Mouse (Mus musculus) midbrain, embryonic 13.5 days (tissue): Measurements from ENCODE around the gene Pgls. TPM values are rescaled to one million over a fixed set of nuclear protein-coding genes. Genes with fewer than 3 reads are reported as not detected.

Experiments used
- ATAC-seq: fragments of 200-750 bp; cut with Nextera tagmentation; 2 replicates; pipeline ENCODE4 v1.8.0; 2017; ENCODE audit warnings: mild to moderate bottlenecking, moderate TSS enrichment, moderate library complexity
- H3K27ac ChIP-seq: fragments of 300-500 bp; sonication (generic); 2 replicates; pipeline ENCODE4 v1.5.1; 2015; ENCODE audit warnings: inconsistent platforms, mild to moderate bottlenecking, moderate library complexity
- H3K27me3 ChIP-seq: fragments of 300-500 bp; sonication (generic); 2 replicates; pipeline ENCODE4 v1.6.1; 2015; ENCODE audit warnings: mild to moderate bottlenecking, inconsistent platforms
- H3K36me3 ChIP-seq: fragments of 300-500 bp; sonication (generic); 2 replicates; pipeline ENCODE4 v1.6.1; 2015; ENCODE audit warnings: mild to moderate bottlenecking, inconsistent platforms
- H3K4me1 ChIP-seq: fragments of 300-500 bp; sonication (generic); replicated peaks from 2 replicates; pipeline ENCODE4 v1.6.1; 2015; ENCODE audit warnings: inconsistent platforms
- H3K4me2 ChIP-seq: fragments of 300-500 bp; sonication (generic); replicated peaks from 2 replicates; pipeline ENCODE4 v1.6.1; 2015; ENCODE audit warnings: moderate library complexity, mild to moderate bottlenecking, inconsistent platforms
- H3K4me3 ChIP-seq: fragments of 300-500 bp; sonication (generic); replicated peaks from 2 replicates; pipeline ENCODE4 v1.5.1; 2015; ENCODE audit warnings: mild to moderate bottlenecking, inconsistent platforms
- H3K9ac ChIP-seq: fragments of 300-500 bp; sonication (generic); replicated peaks from 2 replicates; pipeline ENCODE4 v1.6.1; 2015; ENCODE audit warnings: mild to moderate bottlenecking, inconsistent platforms
- H3K9me3 ChIP-seq: fragments of 300-500 bp; sonication (generic); 2 replicates; pipeline ENCODE4 v1.6.1; 2016; ENCODE audit warnings: mild to moderate bottlenecking, inconsistent platforms
- WGBS: fragments of 180-500 bp; shearing (Covaris S2); methylation state at CpG from one replicate; pipeline ENCODE4 v1.1.7; 2015; 5-methylcytosine and 5-hydroxymethylcytosine counted together
- polyA plus RNA-seq: library from polyadenylated mRNA; unstranded; fragments of >200 nt; fragmentation: Nextera tagmentation; extraction: Ambion mirVana; gene quantifications from 2 replicates; pipeline ENCODE4 v1.2.1, GENCODE M21; 2015

Pgls gene
- 201 and 208 TPM in 2 replicates for polyA plus RNA-seq

GRCm38 (mm10) chr8:71591471-71592373 is at the start of gene Pgls:
Gene Pgls, plus strand, starts transcription at chr8:71592176.
- H3K36me3 ChIP-seq, result peaks cover 17% of the 10 kb centered on the region
- peak; percentile 90 for ATAC-seq
- H3K4me3 ChIP-seq, result peak within 1 kb of the TSS; percentile 75
- H3K4me2 ChIP-seq, result peak within 1 kb of the TSS; percentile 94
- peak within 1 kb of the TSS; percentile 96 for H3K9ac ChIP-seq
- peaks cover 41% of the 10 kb centered on the region for H3K4me1 ChIP-seq
- no peaks in the 10 kb centered on the region for H3K9me3 ChIP-seq
- WGBS, result under 1% methylated on average over 66 of the region's 71 CpGs
- peak within 1 kb of the TSS; percentile 98 for H3K27ac ChIP-seq
- no peaks in the 10 kb centered on the region for H3K27me3 ChIP-seq

GRCm38 (mm10) chr8:71542632-71543343 is 49.2 kb upstream of the Pgls start, which contains the start of gene Mvb12a:
Gene Mvb12a, plus strand, starts transcription at chr8:71542922.
- peak within 1 kb of the TSS; percentile 85 for H3K9ac ChIP-seq
- ATAC-seq, result peak; percentile 96
- H3K4me3 ChIP-seq, result peak within 1 kb of the TSS; percentile 82
- H3K27me3 ChIP-seq, result peaks cover 15% of the 10 kb centered on the region
- peak within 1 kb of the TSS; percentile 52; the same call in 1 of the 2 replicates for H3K27ac ChIP-seq
- peaks cover 25% of the 10 kb centered on the region for H3K36me3 ChIP-seq
- H3K4me2 ChIP-seq, result peak within 1 kb of the TSS; percentile 89
- H3K9me3 ChIP-seq, result no peaks in the 10 kb centered on the region
- peaks cover 13% of the 10 kb centered on the region for H3K4me1 ChIP-seq
- under 1% methylated on average over 55 of the region's 55 CpGs for WGBS

- Histone ChIP-seq H3K4me1 (peaks cover 12% of the 10 kb centered on the region), H3K9ac (peak overlapping the region; percentile 85), H3K36me3 (peaks cover 34% of the 10 kb centered on the region), H3K4me3 (peak overlapping the region; percentile 82), H3K27ac (no peak overlapping the region), H3K9me3 (no peaks in the 10 kb centered on the region), H3K27me3 (peaks cover 8% of the 10 kb centered on the region), H3K4me2 (peak overlapping the region; percentile 89)
- 89% methylated on average over 9 of the region's 9 CpGs for WGBS
- ATAC-seq, result no peak
Observed at GRCm38 (mm10) chr8:71543755-71544154, 48.2 kb upstream of the Pgls start.

- H3K36me3 ChIP-seq, result peaks cover 35% of the 10 kb centered on the region
- H3K27me3 ChIP-seq, result peaks cover under 1% of the 10 kb centered on the region; the same call in 1 of the 2 replicates
- H3K4me1 ChIP-seq, result peaks cover 12% of the 10 kb centered on the region
- H3K4me3 ChIP-seq, result no peak overlapping the region
- no peak overlapping the region for H3K9ac ChIP-seq
- 92% methylated on average over 11 of the region's 11 CpGs for WGBS
- no peak for ATAC-seq
- H3K27ac ChIP-seq, result no peak overlapping the region
- no peaks in the 10 kb centered on the region for H3K9me3 ChIP-seq
- no peak overlapping the region for H3K4me2 ChIP-seq
Observed at GRCm38 (mm10) chr8:71545053-71545452, 46.9 kb upstream of the Pgls start.

GRCm38 (mm10) chr8:71547590-71547989 is 44.4 kb upstream of the Pgls start:
- WGBS, result 87% methylated on average over 7 of the region's 7 CpGs
- peaks cover 12% of the 10 kb centered on the region for H3K4me1 ChIP-seq
- H3K4me2 ChIP-seq, result no peak overlapping the region
- H3K9me3 ChIP-seq, result no peaks in the 10 kb centered on the region
- peaks cover 35% of the 10 kb centered on the region for H3K36me3 ChIP-seq
- no peak for ATAC-seq
- H3K9ac ChIP-seq, result no peak overlapping the region
- no peaks in the 10 kb centered on the region for H3K27me3 ChIP-seq
- H3K27ac ChIP-seq, result no peak overlapping the region
- no peak overlapping the region for H3K4me3 ChIP-seq

GRCm38 (mm10) chr8:71550754-71551153 is 41.2 kb upstream of the Pgls start:
- Histone ChIP-seq H3K9ac (no peak overlapping the region), H3K27ac (no peak overlapping the region), H3K4me1 (no peaks in the 10 kb centered on the region), H3K36me3 (peaks cover 27% of the 10 kb centered on the region), H3K4me3 (no peak overlapping the region), H3K27me3 (peaks cover 6% of the 10 kb centered on the region), H3K9me3 (no peaks in the 10 kb centered on the region), H3K4me2 (no peak overlapping the region)
- 67% methylated on average over 7 of the region's 7 CpGs for WGBS
- ATAC-seq, result no peak

GRCm38 (mm10) chr8:71552770-71553169 is 39.2 kb upstream of the Pgls start:
- no peak for ATAC-seq
- peaks cover 26% of the 10 kb centered on the region for H3K27me3 ChIP-seq
- 78% methylated on average over 6 of the region's 6 CpGs for WGBS

GRCm38 (mm10) chr8:71554001-71554400 is 38.0 kb upstream of the Pgls start:
- 74% methylated on average over 6 of the region's 6 CpGs for WGBS
- Histone ChIP-seq H3K27me3 (peaks cover 38% of the 10 kb centered on the region), H3K9me3 (no peaks in the 10 kb centered on the region)

More at GRCm38 (mm10) chr8:71552770-71553169, 39.2 kb upstream of the Pgls start:
- Histone ChIP-seq H3K27ac (no peak overlapping the region), H3K9ac (no peak overlapping the region), H3K9me3 (no peaks in the 10 kb centered on the region), H3K36me3 (peaks cover 10% of the 10 kb centered on the region), H3K4me1 (no peaks in the 10 kb centered on the region), H3K4me3 (no peak overlapping the region), H3K4me2 (no peak overlapping the region)

GRCm38 (mm10) chr8:71554644-71555043 is 37.3 kb upstream of the Pgls start:
- Histone ChIP-seq H3K36me3 (no peaks in the 10 kb centered on the region), H3K4me1 (peaks cover 7% of the 10 kb centered on the region), H3K27ac (no peak overlapping the region), H3K9me3 (no peaks in the 10 kb centered on the region), H3K27me3 (peaks cover 45% of the 10 kb centered on the region), H3K4me2 (no peak overlapping the region), H3K4me3 (no peak overlapping the region), H3K9ac (no peak overlapping the region)
- no peak for ATAC-seq
- 89% methylated on average over 2 of the region's 2 CpGs for WGBS

More at GRCm38 (mm10) chr8:71554001-71554400, 38.0 kb upstream of the Pgls start:
- Histone ChIP-seq H3K9ac (no peak overlapping the region), H3K27ac (no peak overlapping the region), H3K36me3 (no peaks in the 10 kb centered on the region; the same call in 1 of the 2 replicates), H3K4me1 (peaks cover 7% of the 10 kb centered on the region), H3K4me2 (no peak overlapping the region), H3K4me3 (no peak overlapping the region)
- ATAC-seq, result no peak

- ATAC-seq, result no peak
- Histone ChIP-seq H3K4me3 (peak within 1 kb of the TSS; percentile 23), H3K4me2 (peak within 1 kb of the TSS; percentile 39), H3K36me3 (no peaks in the 10 kb centered on the region), H3K9ac (no peak within 1 kb of the TSS), H3K4me1 (peaks cover 14% of the 10 kb centered on the region), H3K9me3 (no peaks in the 10 kb centered on the region), H3K27ac (no peak within 1 kb of the TSS), H3K27me3 (peaks cover 81% of the 10 kb centered on the region)
- WGBS, result 4% methylated on average over 70 of the region's 70 CpGs
Observed at GRCm38 (mm10) chr8:71558071-71558957, 33.7 kb upstream of the Pgls start, which contains the start of gene Tmem221. Gene Tmem221, minus strand, starts transcription at chr8:71558871.
